Mouse (Mus musculus): Measurements from ENCODE around the gene Tmtc4.

DNA sequence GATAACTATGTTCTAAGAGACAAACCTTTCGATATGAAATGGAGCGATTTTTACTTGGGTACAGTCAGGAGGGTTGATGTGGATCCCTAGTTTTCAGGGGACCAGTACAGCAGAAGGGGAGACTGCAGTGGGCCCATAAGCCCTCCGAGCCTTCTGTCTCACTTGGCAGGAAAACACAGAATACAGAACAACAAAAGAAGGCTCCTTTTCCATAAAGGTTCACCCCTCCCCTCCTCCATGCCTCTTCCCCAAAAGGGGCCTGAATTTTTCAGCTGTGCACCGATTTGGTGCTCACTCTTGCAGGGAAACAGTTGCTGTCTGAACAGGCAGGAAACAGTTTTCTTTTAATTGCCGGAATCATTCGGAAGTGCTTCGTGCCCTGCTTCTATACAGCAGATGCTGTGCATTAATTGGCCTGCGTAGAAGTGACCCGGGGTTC is 101.6 kb downstream of the Tmtc4 start:
- no peak for TF ChIP-seq CTCF (IDR thresholded peaks at IDR 0.05; ENCODE audit: extremely low read depth, insufficient read length, insufficient replicate concordance, low read depth, low read length)
- no peak for TF ChIP-seq POLR2A (IDR thresholded peaks at IDR 0.05; ENCODE audit: low read depth, low read length)
